Mouse (Mus musculus) lung, adult 2 months (tissue): ENCODE results near the gene Ptpru. TPM values are rescaled to one million over a fixed set of nuclear protein-coding genes. Genes with fewer than 3 reads are reported as not detected.

Source experiments
- DNase-seq: peaks from one replicate; pipeline ENCODE4 v3.0.0; 2022
- H3K4me1 ChIP-seq: fragments of 200-500 bp; 2 replicates; pipeline ENCODE4 v1.6.1; 2011; ENCODE audit warnings: low read length; ENCODE audit not compliant: control insufficient read depth, insufficient read depth
- H3K4me3 ChIP-seq: fragments of 200-500 bp; replicated peaks from 2 replicates; pipeline ENCODE3; 2011; ENCODE audit warnings: low read depth, mild to moderate bottlenecking, control low read depth, low read length; ENCODE audit errors: extremely low read depth
- CTCF ChIP-seq: fragments of 200-500 bp; IDR thresholded peaks from 2 replicates; pipeline ENCODE4 v1.5.1; 2011; ENCODE audit warnings: mild to moderate bottlenecking, low read length, control low read depth; ENCODE audit not compliant: insufficient read depth
- POLR2A ChIP-seq: fragments of 200-500 bp; IDR thresholded peaks from 2 replicates; pipeline ENCODE4 v1.6.1; 2011; ENCODE audit warnings: low read depth, mild to moderate bottlenecking, control low read depth, low read length, borderline replicate concordance; ENCODE audit errors: extremely low read depth
- WGBS: fragments of 180-500 bp; shearing (Covaris S2); methylation state at CpG from one replicate; pipeline ENCODE4 v1.1.7; 2018; 5-methylcytosine and 5-hydroxymethylcytosine counted together
- polyA plus RNA-seq: library from polyadenylated mRNA; depleted of rRNA; stranded (reverse); fragments of >200 nt; gene quantifications from 2 replicates; pipeline ENCODE4 v1.2.3, GENCODE M21; 2012

Gene Ptpru
- polyA plus RNA-seq, 1 experiment, result 32.4 TPM

- DNase-seq, result peak; percentile 54
- TF ChIP-seq POLR2A, result 0 out of 2 replicates have a peak, but pooled peaks have one; percentile 17
- no peak for TF ChIP-seq CTCF
- peaks cover 6% of the 10 kb centered on the region for H3K4me1 ChIP-seq
- under 1% methylated on average over 76 of the region's 76 CpGs for WGBS
- H3K4me3 ChIP-seq, result peak overlapping the region; percentile 78
Measured at GRCm38 (mm10) chr4:131836891-131837491, 1.1 kb downstream of the Ptpru start.

DNA sequence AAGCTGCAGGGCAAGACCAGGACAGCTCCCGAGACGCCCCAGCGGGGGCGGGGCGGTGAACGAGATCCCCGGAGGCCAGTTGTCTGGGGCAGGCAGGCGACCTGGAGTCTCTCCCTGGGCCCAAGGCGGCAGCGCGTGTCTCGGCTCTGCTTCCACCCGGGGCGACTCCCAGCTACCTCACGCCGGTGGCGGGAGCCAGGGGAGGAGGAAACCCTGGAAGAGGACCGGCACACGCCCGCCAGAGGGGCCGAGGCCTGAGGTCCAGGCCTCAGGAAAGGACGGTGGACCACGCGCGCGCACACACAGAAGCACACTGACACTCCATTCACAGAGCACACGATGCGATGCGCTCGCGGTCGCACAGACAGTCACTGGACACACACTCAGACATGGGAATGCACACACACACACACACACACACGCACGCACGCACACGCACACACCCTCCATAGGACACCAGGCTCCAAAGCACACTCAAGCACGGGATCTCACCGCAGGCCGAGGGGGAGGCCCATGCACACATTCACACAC lies 1.7 kb downstream of the Ptpru start:
- WGBS, result 1% methylated on average over 39 of the region's 39 CpGs
- DNase-seq, result peak; percentile 55
- Histone ChIP-seq H3K4me1 (peaks cover 6% of the 10 kb centered on the region), H3K4me3 (peak overlapping the region; percentile 78)
- TF ChIP-seq CTCF, result no peak
- no peak; the same call in 1 of the 2 replicates for TF ChIP-seq POLR2A

DNA sequence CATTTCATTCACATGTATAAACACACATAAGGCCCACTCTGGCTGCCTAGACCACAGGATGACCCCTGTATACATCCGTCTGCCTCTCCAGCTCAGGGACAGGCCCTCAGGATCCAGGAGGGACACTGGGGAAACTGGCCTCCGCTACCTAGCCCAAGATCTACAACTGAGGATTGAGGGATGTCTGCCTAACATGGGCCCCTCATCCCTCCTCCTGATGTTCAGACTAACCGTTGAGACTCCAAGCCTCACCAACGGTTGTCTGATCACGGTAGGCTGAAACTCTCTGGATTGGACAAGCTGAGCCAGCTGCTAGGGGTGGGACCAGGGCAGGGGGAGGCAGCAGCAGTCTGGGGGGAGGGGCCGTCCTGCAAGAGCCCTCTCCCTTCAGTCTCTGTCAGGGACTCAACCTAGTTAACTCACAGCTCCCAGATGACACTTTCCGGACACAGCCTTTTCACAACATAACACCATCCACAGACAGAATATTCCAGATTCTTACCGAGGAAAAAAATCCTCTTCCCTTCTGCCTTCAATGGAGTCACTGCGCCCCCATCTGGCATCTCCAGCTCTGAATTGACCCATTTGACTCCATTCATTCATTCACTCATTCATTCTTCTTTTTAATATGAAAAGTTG lies 4.0 kb downstream of the Ptpru start:
- no peak overlapping the region for H3K4me3 ChIP-seq
- TF ChIP-seq CTCF, result peak; percentile 20; the same call in 1 of the 2 replicates
- no peak for TF ChIP-seq POLR2A
- DNase-seq, result no peak
- WGBS, result 40% methylated on average over 9 of the region's 9 CpGs
- peaks cover 6% of the 10 kb centered on the region for H3K4me1 ChIP-seq

- TF ChIP-seq POLR2A (no peak), CTCF (no peak)
- H3K4me3 ChIP-seq, result no peak overlapping the region
- 72% methylated on average over 3 of the region's 3 CpGs for WGBS
- no peak for DNase-seq
- peaks cover 4% of the 10 kb centered on the region for H3K4me1 ChIP-seq
Measured at GRCm38 (mm10) chr4:131832759-131833407, 5.2 kb downstream of the Ptpru start.

- no peak for DNase-seq
- WGBS, result 46% methylated on average over 5 of the region's 5 CpGs
- no peak for TF ChIP-seq POLR2A
- no peak for TF ChIP-seq CTCF
- no peak overlapping the region for H3K4me3 ChIP-seq
- peaks cover 4% of the 10 kb centered on the region for H3K4me1 ChIP-seq
Measured at GRCm38 (mm10) chr4:131831546-131832045, 6.5 kb downstream of the Ptpru start.

DNA sequence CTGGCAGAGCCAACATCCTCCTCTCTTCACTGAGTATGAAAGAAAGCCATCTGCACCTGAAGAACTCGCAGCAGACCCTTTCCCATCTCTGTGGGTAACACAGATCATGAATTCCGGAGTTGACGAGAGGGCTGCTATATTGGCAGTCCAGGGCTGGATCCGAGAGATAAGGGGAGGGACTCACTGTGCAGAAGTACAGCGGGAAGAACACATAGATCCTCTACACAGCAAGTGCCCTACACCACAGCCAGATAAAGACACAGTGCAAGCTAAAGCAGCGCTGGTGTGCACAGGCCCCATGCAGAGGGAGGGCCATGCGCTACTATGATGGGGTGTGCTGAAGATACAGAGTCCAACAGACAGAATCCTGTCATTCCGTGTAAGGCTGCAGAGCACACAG lies 9.0 kb downstream of the Ptpru start:
- no peak overlapping the region for H3K4me3 ChIP-seq
- H3K4me1 ChIP-seq, result no peaks in the 10 kb centered on the region
- DNase-seq, result no peak
- 84% methylated on average over 8 of the region's 8 CpGs for WGBS
- TF ChIP-seq POLR2A (no peak), CTCF (no peak)

DNA sequence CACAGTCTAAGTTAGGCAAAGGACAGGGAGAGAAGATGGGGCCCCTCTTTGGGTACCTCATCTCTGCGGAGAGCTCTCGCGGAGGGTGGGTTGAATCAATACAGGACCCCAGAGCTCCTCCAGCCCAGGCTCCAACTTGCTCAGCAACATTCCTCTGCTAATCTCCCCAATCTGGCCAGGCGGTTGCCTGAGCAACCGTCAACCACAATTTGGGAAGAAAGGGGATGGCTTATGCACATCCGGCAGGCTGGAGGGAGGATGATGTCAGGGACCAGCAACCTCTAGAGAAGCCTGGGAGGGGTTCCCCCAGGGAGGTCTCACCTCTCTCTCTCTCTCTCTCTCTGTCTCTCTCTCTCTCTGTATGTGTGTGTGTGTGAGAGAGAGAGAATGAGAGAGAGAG lies 11.2 kb downstream of the Ptpru start:
- no peak for DNase-seq

DNA sequence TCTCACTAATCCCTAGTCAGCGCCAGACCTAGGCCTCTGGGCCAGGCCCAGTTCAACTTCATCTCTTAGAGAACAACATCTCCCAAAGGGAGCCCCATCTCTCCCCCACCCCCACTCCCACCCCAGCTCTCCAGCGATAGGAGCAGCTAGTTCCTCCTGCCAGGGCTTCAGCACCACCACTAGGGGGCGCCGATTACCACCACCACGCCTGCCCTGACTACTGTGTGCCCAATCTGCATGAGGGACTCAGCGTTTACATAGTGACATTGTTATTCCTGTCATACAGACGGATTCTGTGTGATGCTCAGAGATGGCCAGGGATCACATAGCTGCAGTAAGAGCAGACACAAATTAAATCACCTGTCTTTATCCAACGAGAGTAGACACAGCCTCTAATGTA lies 12.3 kb downstream of the Ptpru start:
- peak; percentile 61 for DNase-seq
- WGBS, result 30% methylated on average over 8 of the region's 8 CpGs
- Histone ChIP-seq H3K4me3 (no peak overlapping the region), H3K4me1 (no peaks in the 10 kb centered on the region)
- TF ChIP-seq CTCF (peak; percentile 73), POLR2A (no peak)

More for the DNA sequence above, 11.2 kb downstream of the Ptpru start:
- WGBS, result 37% methylated on average over 6 of the region's 6 CpGs
- no peaks in the 10 kb centered on the region for H3K4me1 ChIP-seq
- no peak for TF ChIP-seq POLR2A
- no peak for TF ChIP-seq CTCF
- no peak overlapping the region for H3K4me3 ChIP-seq

- TF ChIP-seq POLR2A (no peak), CTCF (no peak)
- DNase-seq, result no peak
- H3K4me1 ChIP-seq, result no peaks in the 10 kb centered on the region
- H3K4me3 ChIP-seq, result no peak overlapping the region
- whole genome bisulfite sequencing, result 66% methylated on average over 3 of the region's 3 CpGs
Measured at GRCm38 (mm10) chr4:131824939-131825338, 13.1 kb downstream of the Ptpru start.
